Mouse (Mus musculus) adrenal gland, adult (tissue): ENCODE measurements around the gene Ucp2.

ENCODE experiments used
- DNase-seq, 2 experiments: peaks; one replicate each; pipeline ENCODE4 v3.0.0; 2022 to 2023; ENCODE audit warnings: low spot score in 1 of 2; ENCODE audit not compliant: inconsistent age in 2 of 2

Gene Ucp2

GRCm38 (mm10) chr7:100550338-100551007, 57.3 kb downstream of the Ucp2 start:
- peak; percentile 30 to 60 for DNase-seq
